Mouse (Mus musculus) megakaryocyte progenitor cell, adult 5-6 weeks (primary cell): ENCODE data around the gene Dab2ip. TPM values are rescaled to one million over a fixed set of nuclear protein-coding genes. Genes with fewer than 3 reads are reported as not detected.

Experiments
- ATAC-seq: replicated peaks from 2 replicates; pipeline ENCODE4 v1.8.0; 2016; ENCODE audit warnings: mild to moderate bottlenecking, moderate TSS enrichment, inconsistent platforms; ENCODE audit not compliant: poor library complexity
- total RNA-seq, 2 experiments: library from RNA; stranded (forward) in 1 of 2; stranded (reverse) in 1 of 2; fragments of 157-497, 149-512 nt in 1 of 2; fragments of 200-1000 nt in 1 of 2; gene quantifications; 2 replicates each; pipeline versions ENCODE4 v1.2.3 to v1.2.4; 2015 to 2017

Dab2ip gene
- total RNA-seq, 2 experiments from 2014 or later, result 3.0 to 4.0 TPM

DNA sequence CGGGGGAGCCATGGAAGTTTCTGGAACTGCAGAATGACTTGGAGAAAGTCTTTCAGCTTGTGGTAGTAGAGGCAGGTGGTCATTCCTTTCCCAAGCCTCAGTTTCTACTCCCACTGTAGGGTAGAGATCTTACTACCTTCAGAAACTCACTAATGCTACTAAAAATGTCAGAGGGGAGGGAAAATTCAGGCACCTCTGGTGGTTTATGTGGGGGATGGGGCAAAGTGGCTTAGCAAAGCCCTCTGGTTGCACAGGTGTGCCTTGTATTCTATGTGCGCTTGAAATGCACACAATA lies 63.1 kb downstream of the Dab2ip start:
- ATAC-seq, result no peak

GRCm38 (mm10) chr2:35621796-35622195 lies 63.7 kb downstream of the Dab2ip start:
- peak; percentile 42 for ATAC-seq

DNA sequence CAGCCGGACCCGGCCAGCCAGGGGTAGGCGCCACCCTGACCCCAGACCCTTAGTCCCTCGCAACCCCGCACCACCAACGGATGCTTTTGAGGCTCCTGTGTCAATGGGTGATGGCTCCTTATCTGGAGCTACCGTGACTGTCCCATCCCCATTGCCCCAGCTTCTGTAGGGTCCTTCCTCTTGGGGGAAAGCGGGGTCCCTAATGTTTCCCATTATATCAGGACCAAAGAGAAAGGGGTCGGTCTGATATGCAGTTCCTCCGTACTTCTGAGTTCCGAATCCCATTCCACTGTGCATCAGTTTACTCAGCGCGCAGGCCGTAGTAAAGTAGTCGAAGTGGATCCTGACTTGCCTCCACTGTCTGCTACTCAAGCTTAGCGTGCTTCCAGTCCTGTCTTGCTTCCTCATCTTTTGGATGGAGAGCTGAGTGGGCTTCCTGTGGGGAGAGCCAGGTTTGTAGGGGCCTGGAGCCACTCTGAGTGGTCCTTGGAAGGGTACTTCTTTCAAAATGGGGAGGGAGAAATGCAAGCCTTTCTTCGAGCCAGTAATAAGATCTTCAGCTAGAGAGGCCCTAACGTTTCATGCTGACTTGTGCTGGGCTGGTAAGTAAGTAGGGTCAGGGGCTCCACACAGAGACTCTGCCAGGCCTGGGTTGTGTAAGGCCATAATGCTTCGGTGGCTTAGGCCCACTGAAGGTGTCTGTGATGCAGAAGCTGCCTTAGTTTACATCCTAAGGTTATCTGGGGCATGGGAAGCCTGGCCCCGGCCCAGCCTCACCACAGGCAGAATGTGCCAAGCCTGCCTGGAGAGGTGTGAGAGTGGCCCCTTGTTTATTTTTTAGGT lies 64.4 kb downstream of the Dab2ip start:
- ATAC-seq, result 0 out of 2 replicates have a peak, but pooled peaks have one; percentile 1

DNA sequence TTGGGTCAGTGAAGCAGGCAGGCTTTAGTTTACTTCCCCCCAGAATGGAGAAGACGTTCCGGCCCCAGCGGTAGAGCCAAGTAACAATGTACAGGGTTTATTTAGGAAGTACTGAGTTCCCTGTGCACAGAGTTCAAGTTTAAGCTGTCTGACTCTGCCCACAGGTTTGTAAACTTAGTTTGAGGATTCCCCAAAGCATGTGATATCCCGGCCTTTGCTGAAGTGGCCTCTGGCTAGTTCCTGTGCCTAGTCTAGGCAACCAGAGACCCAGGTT lies 65.0 kb downstream of the Dab2ip start:
- peak; percentile 43 for ATAC-seq

GRCm38 (mm10) chr2:35623431-35624148 lies 65.5 kb downstream of the Dab2ip start:
- no peak for ATAC-seq

- ATAC-seq, result 0 out of 2 replicates have a peak, but pooled peaks have one; percentile 18
Observed at GRCm38 (mm10) chr2:35624380-35625006, 66.4 kb downstream of the Dab2ip start.

DNA sequence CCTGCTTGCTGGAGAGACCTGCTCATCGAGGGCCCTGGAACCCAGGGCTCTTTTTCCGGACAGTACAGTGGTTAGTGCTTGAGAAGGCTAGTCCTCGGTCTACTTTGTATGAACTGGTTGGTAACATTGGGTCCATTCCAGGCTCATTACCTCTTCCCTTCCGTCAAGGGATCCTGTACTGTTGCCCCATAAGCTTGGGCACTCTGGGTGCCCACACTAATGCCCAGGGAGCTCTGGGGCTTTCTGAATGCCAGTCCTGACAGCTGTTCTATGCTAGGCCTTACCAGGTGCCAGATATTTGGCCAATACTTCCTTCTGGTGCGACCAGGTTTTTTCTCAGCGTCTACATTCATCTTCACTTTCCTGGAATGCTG lies 66.9 kb downstream of the Dab2ip start:
- no peak for ATAC-seq

DNA sequence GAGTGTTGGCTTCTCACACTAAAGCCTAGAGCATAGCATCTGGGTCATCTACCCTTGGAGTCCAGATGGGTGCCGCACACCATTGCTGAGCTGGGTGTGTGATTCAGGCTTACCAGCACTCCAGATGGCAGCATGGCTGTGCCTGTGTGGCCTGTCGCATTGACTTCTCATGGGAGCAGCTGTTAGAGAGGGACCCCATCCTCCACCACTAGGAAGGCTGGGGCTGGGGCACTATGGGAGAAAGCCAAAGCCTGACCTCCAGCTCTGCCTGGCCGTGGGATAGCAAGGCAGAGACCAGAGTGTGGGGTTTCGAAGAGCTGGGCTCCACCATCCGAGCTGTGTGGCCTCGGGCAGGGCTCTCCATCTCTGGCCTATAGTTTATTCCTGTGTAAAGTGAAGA lies 67.5 kb downstream of the Dab2ip start:
- no peak for ATAC-seq

- ATAC-seq, result no peak
Observed at GRCm38 (mm10) chr2:35626181-35626727, 68.2 kb downstream of the Dab2ip start.

DNA sequence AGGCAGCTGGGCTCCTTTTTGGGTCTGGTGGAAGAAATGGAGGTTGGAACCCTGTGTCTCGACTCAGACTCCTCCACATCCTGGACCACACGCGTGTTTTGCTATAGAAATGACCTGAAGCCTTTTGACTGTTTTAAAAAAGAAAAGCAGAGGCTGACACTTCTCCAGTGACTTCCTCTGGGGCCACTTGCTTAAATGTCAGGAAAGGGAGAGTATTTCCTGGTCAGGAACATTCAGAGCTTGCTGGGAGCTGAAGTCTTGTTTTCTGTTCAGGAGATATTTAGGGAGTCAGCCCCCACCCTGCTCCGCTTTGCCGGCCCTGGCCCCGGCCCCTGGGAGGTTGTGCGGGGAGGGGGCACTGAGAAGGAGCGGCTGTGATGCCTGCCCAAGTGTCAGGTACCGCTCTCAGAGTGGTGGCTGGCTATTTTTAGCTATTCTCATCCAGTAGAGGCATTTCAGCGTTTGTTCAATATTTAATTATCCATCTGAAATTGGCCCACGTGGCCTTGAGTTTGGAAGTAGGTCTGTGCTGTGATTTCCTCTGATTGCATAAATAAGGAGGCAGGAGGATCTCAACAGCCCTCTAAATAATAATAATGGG lies 69.3 kb downstream of the Dab2ip start:
- no peak for ATAC-seq

DNA sequence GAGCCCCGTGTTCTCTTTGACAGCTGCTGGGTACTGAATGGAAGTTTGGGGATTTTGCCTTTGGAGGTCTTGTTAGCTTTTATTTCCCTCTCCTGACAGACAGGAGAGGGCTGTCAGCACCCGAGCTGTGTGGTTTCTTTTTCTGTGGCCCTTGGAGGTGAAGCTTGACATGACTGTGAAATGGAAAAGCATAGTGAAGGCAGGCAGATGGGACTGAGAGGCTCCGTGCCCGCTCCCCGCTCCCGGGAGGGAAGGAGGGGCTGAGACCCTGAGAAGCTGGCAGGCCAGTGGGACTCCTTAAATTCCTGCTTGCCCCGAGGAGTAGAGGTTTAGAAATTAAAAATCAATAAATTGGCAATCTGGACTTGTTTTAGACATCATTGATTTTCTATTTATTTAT lies 70.0 kb downstream of the Dab2ip start:
- ATAC-seq, result no peak

DNA sequence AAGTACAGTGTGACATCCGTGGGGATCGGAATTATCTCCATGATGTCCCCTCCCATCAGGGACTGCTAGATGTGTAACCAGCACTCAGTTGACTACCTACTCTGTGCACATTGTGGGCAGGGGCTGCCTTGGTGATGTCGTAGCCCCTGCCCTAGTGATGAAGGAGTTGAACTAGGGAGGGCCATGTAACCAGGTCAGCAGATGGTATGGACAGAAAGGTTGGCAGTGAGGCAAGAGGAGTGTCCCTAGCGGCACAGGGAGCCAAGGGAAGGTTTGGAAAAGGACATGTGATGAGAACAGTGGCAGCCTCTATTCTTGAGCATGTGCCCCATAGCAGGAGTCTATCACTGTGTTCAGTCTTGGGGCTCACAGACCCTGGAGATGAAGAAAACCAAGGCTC lies 70.6 kb downstream of the Dab2ip start:
- no peak for ATAC-seq

DNA sequence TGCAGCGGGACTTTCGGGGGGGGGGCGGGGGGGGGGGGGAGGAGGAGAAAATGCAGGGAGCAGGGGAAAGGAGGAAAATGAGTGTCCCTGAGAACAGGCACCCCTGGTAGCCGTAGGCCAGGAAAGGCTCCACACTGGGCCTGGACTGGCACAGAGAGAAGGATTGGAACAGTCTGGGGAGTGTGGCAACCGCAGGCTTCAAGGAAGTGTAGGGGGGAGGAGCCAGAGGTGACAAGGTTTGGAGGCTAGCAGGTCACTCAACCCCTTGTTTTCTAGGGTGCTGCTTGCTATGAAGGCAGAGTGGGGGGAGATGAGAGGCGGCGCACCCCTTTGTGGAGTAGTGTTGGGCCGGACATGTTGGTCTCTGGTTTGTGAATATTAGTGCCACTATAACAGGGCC lies 71.1 kb downstream of the Dab2ip start:
- ATAC-seq, result 0 out of 2 replicates have a peak, but pooled peaks have one; percentile 50

- no peak for ATAC-seq
Observed at GRCm38 (mm10) chr2:35633392-35633791, 75.3 kb downstream of the Dab2ip start.

DNA sequence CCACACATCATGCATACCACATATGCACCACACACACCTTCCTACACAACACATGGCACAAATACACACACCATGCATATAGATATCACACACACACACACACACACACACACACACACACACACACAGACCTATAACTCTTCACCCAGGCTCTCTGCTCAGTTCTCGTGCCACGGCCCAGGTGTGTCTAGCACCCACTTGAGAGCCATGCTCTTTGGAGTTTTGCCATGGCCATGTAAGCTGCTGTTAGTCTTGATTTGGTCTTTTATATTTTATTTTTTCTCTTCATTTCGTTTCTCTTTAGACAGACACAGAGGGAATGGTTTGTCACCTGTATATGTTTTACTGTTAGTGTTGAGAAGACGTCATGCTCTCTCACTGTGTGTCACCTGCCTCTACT lies 76.9 kb downstream of the Dab2ip start:
- no peak for ATAC-seq

- ATAC-seq, result peak; percentile 64
Observed at GRCm38 (mm10) chr2:35635541-35635940, 77.5 kb downstream of the Dab2ip start.

- no peak for ATAC-seq
Observed at GRCm38 (mm10) chr2:35637880-35638535, 79.9 kb downstream of the Dab2ip start.

GRCm38 (mm10) chr2:35639799-35640198 lies 81.7 kb downstream of the Dab2ip start:
- no peak for ATAC-seq

- no peak for ATAC-seq
Observed at GRCm38 (mm10) chr2:35640576-35640975, 82.5 kb downstream of the Dab2ip start.

- ATAC-seq, result no peak
Observed at GRCm38 (mm10) chr2:35642224-35642623, 84.2 kb downstream of the Dab2ip start.

DNA sequence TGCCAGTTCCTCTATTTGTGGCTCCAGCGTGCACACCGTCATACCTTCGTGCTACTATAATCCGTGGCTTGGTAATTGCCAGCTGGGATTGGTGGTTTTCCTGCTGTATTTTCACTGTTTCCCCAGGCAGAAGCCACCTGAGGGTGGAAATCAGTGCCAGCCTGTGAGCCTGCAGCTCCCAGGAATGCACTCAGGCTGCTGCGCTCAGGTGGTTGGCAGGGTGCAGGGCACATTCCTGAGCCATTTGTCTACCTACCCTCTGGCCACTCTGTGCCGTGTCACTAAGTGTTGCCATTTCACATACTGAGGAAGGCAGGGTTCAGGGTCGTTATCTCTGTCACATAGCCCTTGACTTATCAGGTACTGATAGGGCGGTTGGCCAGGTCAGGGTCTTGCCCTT lies 88.5 kb downstream of the Dab2ip start:
- ATAC-seq, result no peak
